Mouse (Mus musculus) liver, postnatal 0 days (tissue): ENCODE measurements at regions not wholly inside any gene's neighbourhood (a gene's known extent, or its start where the extent isn't known, plus 50 kb on each side); places are given as distances from the start of the nearest gene placed in this dataset.

Experiments
- CTCF ChIP-seq: sonication (generic); IDR thresholded peaks from 2 replicates; pipeline ENCODE4 v1.5.1; 2016; ENCODE audit warnings: antibody characterized with exemption, low read depth
- EP300 ChIP-seq: IDR thresholded peaks from 2 replicates; pipeline ENCODE4 v1.6.1; 2016; ENCODE audit warnings: antibody characterized with exemption, low read depth, mild to moderate bottlenecking

- TF ChIP-seq CTCF (no peak), EP300 (no peak)
Measured at GRCm38 (mm10) chr16:42444863-42445423, 104.5 kb upstream of the Gap43 start.
